Mouse (Mus musculus) heart, embryonic 11.5 days (tissue): ENCODE results near the gene Cpeb4. TPM values are rescaled to one million over a fixed set of nuclear protein-coding genes. Genes with fewer than 3 reads are reported as not detected.

Experiments used
- ATAC-seq: fragments of 200-750 bp; cut with Nextera tagmentation; replicated peaks from 2 replicates; pipeline ENCODE4 v1.8.0; 2017; ENCODE audit warnings: moderate library complexity; ENCODE audit not compliant: insufficient number of reproducible peaks, low FRiP score, low TSS enrichment
- H3K27ac ChIP-seq: fragments of 300-500 bp; sonication (generic); 2 replicates; pipeline ENCODE4 v1.5.1; 2014; ENCODE audit warnings: mild to moderate bottlenecking, low read depth, low read length
- H3K27me3 ChIP-seq: fragments of 300-500 bp; sonication (generic); 2 replicates; pipeline ENCODE4 v1.6.1; 2014; ENCODE audit warnings: mild to moderate bottlenecking, low read length, mixed read lengths; ENCODE audit not compliant: control insufficient read depth, insufficient read depth
- H3K36me3 ChIP-seq: fragments of 300-500 bp; sonication (generic); 2 replicates; pipeline ENCODE4 v1.6.1; 2014; ENCODE audit warnings: mild to moderate bottlenecking, low read length, moderate library complexity, mixed read lengths; ENCODE audit not compliant: control insufficient read depth, insufficient read depth
- H3K4me1 ChIP-seq: fragments of 300-500 bp; sonication (generic); 2 replicates; pipeline ENCODE4 v1.6.1; 2014; ENCODE audit warnings: low read length; ENCODE audit not compliant: control insufficient read depth, insufficient read depth
- H3K4me2 ChIP-seq: fragments of 300-500 bp; sonication (generic); 2 replicates; pipeline ENCODE4 v1.6.1; 2014; ENCODE audit warnings: mild to moderate bottlenecking, moderate library complexity
- H3K4me3 ChIP-seq: fragments of 300-500 bp; sonication (generic); 2 replicates; pipeline ENCODE4 v1.5.1; 2014; ENCODE audit warnings: low read depth, low read length
- H3K9ac ChIP-seq: fragments of 300-500 bp; sonication (generic); 2 replicates; pipeline ENCODE4 v1.6.1; 2014; ENCODE audit warnings: mild to moderate bottlenecking, low read depth, low read length, moderate library complexity
- H3K9me3 ChIP-seq: fragments of 300-500 bp; sonication (generic); replicated peaks from 2 replicates; pipeline ENCODE4 v1.6.1; 2016; ENCODE audit warnings: low read length; ENCODE audit not compliant: control insufficient read depth
- WGBS: fragments of 180-500 bp; shearing (Covaris S2); extraction: QIAGEN DNeasy Blood & Tissue Kit; methylation state at CpG from one replicate; pipeline ENCODE4 v1.1.7; 2014; ENCODE audit not compliant: insufficient replicate concordance; 5-methylcytosine and 5-hydroxymethylcytosine counted together
- polyA plus RNA-seq: library from polyadenylated mRNA; unstranded; fragments of >200 nt; fragmentation: Nextera tagmentation; extraction: Ambion mirVana; gene quantifications from 2 replicates; pipeline ENCODE4 v1.2.1, GENCODE M21; 2014

The Cpeb4 gene
- polyA plus RNA-seq, 1 experiment from 2014 or later = 15.5 TPM

GRCm38 (mm10) chr11:31935652-31936051, 63.6 kb downstream of the Cpeb4 start:
- H3K27me3 ChIP-seq = no peaks in the 10 kb centered on the region
- peak; percentile 57; the same call in 1 of the 2 replicates for ATAC-seq
- 24% methylated on average over 4 of the region's 4 CpGs for WGBS
- no peak overlapping the region for H3K4me2 ChIP-seq
- H3K9me3 ChIP-seq = no peaks in the 10 kb centered on the region
- no peak overlapping the region for H3K4me3 ChIP-seq
- peaks cover 5% of the 10 kb centered on the region for H3K36me3 ChIP-seq
- no peak overlapping the region for H3K27ac ChIP-seq
- H3K4me1 ChIP-seq = peaks cover 8% of the 10 kb centered on the region; the same call in 1 of the 2 replicates
- H3K9ac ChIP-seq = no peak overlapping the region

GRCm38 (mm10) chr11:31936910-31937525, 65.0 kb downstream of the Cpeb4 start:
- Histone ChIP-seq H3K9me3 (no peaks in the 10 kb centered on the region), H3K27ac (no peak overlapping the region), H3K4me1 (peaks cover 8% of the 10 kb centered on the region; the same call in 1 of the 2 replicates), H3K36me3 (no peaks in the 10 kb centered on the region), H3K4me2 (no peak overlapping the region), H3K4me3 (no peak overlapping the region), H3K9ac (no peak overlapping the region), H3K27me3 (no peaks in the 10 kb centered on the region)
- no peak for ATAC-seq
- WGBS = 89% methylated on average over 10 of the region's 10 CpGs

GRCm38 (mm10) chr11:31940898-31941639, 69.1 kb downstream of the Cpeb4 start:
- H3K27me3 ChIP-seq = no peaks in the 10 kb centered on the region
- no peak overlapping the region for H3K27ac ChIP-seq
- 79% methylated on average over 13 of the region's 13 CpGs for WGBS
- H3K36me3 ChIP-seq = no peaks in the 10 kb centered on the region
- H3K9me3 ChIP-seq = no peaks in the 10 kb centered on the region
- H3K9ac ChIP-seq = no peak overlapping the region
- H3K4me3 ChIP-seq = no peak overlapping the region
- H3K4me2 ChIP-seq = no peak overlapping the region
- ATAC-seq = no peak
- H3K4me1 ChIP-seq = peaks cover 2% of the 10 kb centered on the region; the same call in 1 of the 2 replicates

GRCm38 (mm10) chr11:31941640-31942638, 69.9 kb downstream of the Cpeb4 start:
- no peak for ATAC-seq
- Histone ChIP-seq H3K27me3 (no peaks in the 10 kb centered on the region), H3K4me2 (no peak overlapping the region), H3K27ac (no peak overlapping the region), H3K9me3 (no peaks in the 10 kb centered on the region), H3K36me3 (no peaks in the 10 kb centered on the region), H3K4me3 (no peak overlapping the region), H3K4me1 (no peaks in the 10 kb centered on the region), H3K9ac (no peak overlapping the region)
- 69% methylated on average over 4 of the region's 4 CpGs for WGBS

GRCm38 (mm10) chr11:31945471-31945870, 73.5 kb downstream of the Cpeb4 start:
- Histone ChIP-seq H3K4me2 (no peak overlapping the region), H3K9ac (no peak overlapping the region), H3K4me1 (peaks cover 7% of the 10 kb centered on the region; the same call in 1 of the 2 replicates), H3K4me3 (no peak overlapping the region), H3K36me3 (no peaks in the 10 kb centered on the region), H3K27me3 (0 out of 2 replicates have a peak, but pooled peaks cover 3% of the 10 kb centered on the region), H3K27ac (no peak overlapping the region), H3K9me3 (no peaks in the 10 kb centered on the region)
- 66% methylated on average over 3 of the region's 3 CpGs for WGBS
- no peak for ATAC-seq

GRCm38 (mm10) chr11:31948462-31949330, 76.7 kb downstream of the Cpeb4 start:
- Histone ChIP-seq H3K27ac (no peak overlapping the region), H3K4me1 (peaks cover 7% of the 10 kb centered on the region; the same call in 1 of the 2 replicates)

GRCm38 (mm10) chr11:31949331-31949785, 77.3 kb downstream of the Cpeb4 start:
- H3K4me3 ChIP-seq = peak overlapping the region; percentile 43
- H3K4me1 ChIP-seq = peaks cover 7% of the 10 kb centered on the region; the same call in 1 of the 2 replicates
- 2% methylated on average over 17 of the region's 17 CpGs for WGBS
- ATAC-seq = peak; percentile 63; the same call in 1 of the 2 replicates
- no peaks in the 10 kb centered on the region for H3K36me3 ChIP-seq
- 0 out of 2 replicates have a peak, but pooled peaks cover 6% of the 10 kb centered on the region for H3K27me3 ChIP-seq
- H3K27ac ChIP-seq = no peak overlapping the region
- peak overlapping the region; percentile 72 for H3K4me2 ChIP-seq
- H3K9me3 ChIP-seq = no peaks in the 10 kb centered on the region
- H3K9ac ChIP-seq = peak overlapping the region; percentile 66

More at GRCm38 (mm10) chr11:31948462-31949330, 76.7 kb downstream of the Cpeb4 start:
- peak overlapping the region; percentile 43 for H3K4me3 ChIP-seq
- H3K27me3 ChIP-seq = 0 out of 2 replicates have a peak, but pooled peaks cover 6% of the 10 kb centered on the region
- H3K36me3 ChIP-seq = no peaks in the 10 kb centered on the region
- WGBS = 16% methylated on average over 15 of the region's 15 CpGs
- H3K9ac ChIP-seq = peak overlapping the region; percentile 66
- H3K9me3 ChIP-seq = no peaks in the 10 kb centered on the region
- ATAC-seq = no peak
- peak overlapping the region; percentile 72 for H3K4me2 ChIP-seq
